Comparison of ENCODE assay signal across 8 mouse cellular contexts in genomic region chr13:40859652-40860399, GRCm38 (mm10). TPM values are rescaled to one million over a fixed set of nuclear protein-coding genes. Genes with fewer than 3 reads are reported as not detected.
DNase-seq lines count a peak whose midpoint lies in the region; ATAC-seq and TF ChIP-seq lines count a peak whose summit lies in the region.

Gene Gcnt2 (plus strand): TSS chr13:40859754.

- H3K36me3 ChIP-seq in CH12.LX (replicated peaks in 1 of 2; ENCODE audit: control insufficient read depth in 1 of 2, insufficient read depth in 1 of 2, low read length in 1 of 2), result no peaks in the 10 kb centered on the region
- no peaks in the 10 kb centered on the region for H3K36me3 ChIP-seq in kidney, embryonic 15.5 days
- no peaks in the 10 kb centered on the region for H3K36me3 ChIP-seq in midbrain, postnatal 0 days (ENCODE audit: insufficient read depth, low read length)

- no peak for TF ChIP-seq CTCF in CH12.LX (conservative IDR thresholded peaks at IDR 0.05 in 1 of 2, IDR thresholded peaks at IDR 0.05 in 1 of 2; ENCODE audit: low read depth in 2 of 2, low read length in 2 of 2)
- TF ChIP-seq CTCF in bone marrow, adult 2 months (IDR thresholded peaks at IDR 0.05; ENCODE audit: control insufficient read depth, insufficient read depth, low read length), result no peak
- no peak for TF ChIP-seq CTCF in midbrain, postnatal 0 days (IDR thresholded peaks at IDR 0.05)

- no peak within 1 kb of the TSS for H3K27ac ChIP-seq in CH12.LX (ENCODE audit: insufficient read depth, low read depth)
- H3K27ac ChIP-seq in bone marrow, adult 2 months (ENCODE audit: control insufficient read depth, insufficient read depth, low read depth, low read length, poor library complexity), result no peak within 1 kb of the TSS; the same call in 1 of the 2 replicates
- H3K27ac ChIP-seq in kidney, embryonic 15.5 days, result peak within 1 kb of the TSS; percentile 64
- H3K27ac ChIP-seq in midbrain, postnatal 0 days (ENCODE audit: low read depth, low read length), result no peak within 1 kb of the TSS

- no peak for TF ChIP-seq POLR2A in CH12.LX (IDR thresholded peaks at IDR 0.05; ENCODE audit: low read depth, low read length)
- no peak for TF ChIP-seq POLR2A in bone marrow, adult 2 months (IDR thresholded peaks at IDR 0.05; ENCODE audit: borderline replicate concordance, control insufficient read depth, low read depth, low read length)

- no peaks in the 10 kb centered on the region for H3K9me3 ChIP-seq in CH12.LX (replicated peaks; ENCODE audit: low read length)
- no peaks in the 10 kb centered on the region for H3K9me3 ChIP-seq in kidney, embryonic 15.5 days (replicated peaks)
- no peaks in the 10 kb centered on the region for H3K9me3 ChIP-seq in midbrain, postnatal 0 days (ENCODE audit: low read length)

- dilution Hi-C loops in CH12.LX (cut with MboI; ENCODE audit: extremely low pct_ligation_motif_present, extremely low pct_unique_long_range_greater_than_20kb, low sequenced_read_pairs), result no loop called here

- no peak for TF ChIP-seq RAD21 in CH12.LX (IDR thresholded peaks at IDR 0.05; ENCODE audit: low read depth, low read length)

- ATAC-seq in kidney, embryonic 15.5 days (replicated peaks; ENCODE audit: low FRiP score), result peak; percentile 74
- ATAC-seq in midbrain, postnatal 0 days (ENCODE audit: low FRiP score), result no peak
- ATAC-seq in activated CD4-positive, CD25-positive, alpha-beta regulatory T cell, adult 4 months, result no peak

- no peak within 1 kb of the TSS for H3K9ac ChIP-seq in CH12.LX (ENCODE audit: insufficient read depth, low read depth)
- H3K9ac ChIP-seq in kidney, embryonic 15.5 days, result 0 out of 2 replicates have a peak within 1 kb of the TSS, but pooled peaks have one; percentile 27
- no peak within 1 kb of the TSS for H3K9ac ChIP-seq in midbrain, postnatal 0 days (replicated peaks; ENCODE audit: low read length, poor library complexity, severe bottlenecking)

- H3K4me2 ChIP-seq in CH12.LX (ENCODE audit: insufficient read depth, low read depth, poor library complexity, severe bottlenecking), result peak within 1 kb of the TSS; percentile 90
- peak within 1 kb of the TSS; percentile 58 for H3K4me2 ChIP-seq in kidney, embryonic 15.5 days
- H3K4me2 ChIP-seq in midbrain, postnatal 0 days (ENCODE audit: low read depth, low read length, poor library complexity, severe bottlenecking), result peak within 1 kb of the TSS; percentile 4

- DNase-seq in CH12.LX (ENCODE audit: extremely low read depth) (no peak), liver (peak; percentile 35)
- DNase-seq in heart, adult 9 months (ENCODE audit: low spot score in 2 of 2), result peak; percentile 21 to 22
- DNase-seq in midbrain, postnatal 0 days (ENCODE audit: low spot score), result peak; percentile 25
- no peak for DNase-seq in thymus, postnatal 4 days

- in situ Hi-C loops in CH12.LX (cut with MboI; ENCODE audit: low pct_ligation_motif_present, low pct_unique_long_range_greater_than_20kb, low sequenced_read_pairs), result no loop called here

- H3K4me1 ChIP-seq in CH12.LX (ENCODE audit: control insufficient read depth in 1 of 2, insufficient read depth in 2 of 2), result no peaks in the 10 kb centered on the region
- H3K4me1 ChIP-seq in bone marrow, adult 2 months (ENCODE audit: control insufficient read depth, insufficient read depth, low read length), result no peaks in the 10 kb centered on the region; the same call in 1 of the 2 replicates
- H3K4me1 ChIP-seq in kidney, embryonic 15.5 days, result peaks cover 28% of the 10 kb centered on the region
- H3K4me1 ChIP-seq in midbrain, postnatal 0 days (ENCODE audit: insufficient read depth, low read length), result no peaks in the 10 kb centered on the region

- H3K27me3 ChIP-seq in CH12.LX (replicated peaks), result no peaks in the 10 kb centered on the region
- H3K27me3 ChIP-seq in kidney, embryonic 15.5 days, result no peaks in the 10 kb centered on the region
- H3K27me3 ChIP-seq in midbrain, postnatal 0 days (ENCODE audit: insufficient read depth, low read length), result no peaks in the 10 kb centered on the region

- 4% methylated on average over 22 of the region's 22 CpGs for WGBS in bone marrow, adult 2 months
- WGBS in kidney, embryonic 15.5 days, result 19% methylated on average over 22 of the region's 22 CpGs
- WGBS in midbrain, postnatal 0 days, result 68% methylated on average over 22 of the region's 22 CpGs

- no peaks in the 10 kb centered on the region for H3K79me2 ChIP-seq in CH12.LX (replicated peaks; ENCODE audit: control insufficient read depth, extremely low read depth, insufficient read depth, poor library complexity, severe bottlenecking)

- TF ChIP-seq EP300 in CH12.LX (IDR thresholded peaks at IDR 0.05; ENCODE audit: low read length), result no peak

- no peak within 1 kb of the TSS for H3K4me3 ChIP-seq in CH12.LX (replicated peaks in 1 of 3; ENCODE audit: low read depth in 2 of 3, low read length in 2 of 3, poor library complexity in 1 of 3)
- peak within 1 kb of the TSS; percentile 82 for H3K4me3 ChIP-seq in bone marrow, adult 2 months (replicated peaks; ENCODE audit: control insufficient read depth, low read depth, low read length)
- H3K4me3 ChIP-seq in kidney, embryonic 15.5 days (replicated peaks), result peak within 1 kb of the TSS; percentile 41
- H3K4me3 ChIP-seq in midbrain, postnatal 0 days (ENCODE audit: low read depth, low read length), result peak within 1 kb of the TSS; percentile 0; the same call in 1 of the 2 replicates

TF ChIP-seq in CH12.LX, 34 proteins besides CTCF, POLR2A, EP300 and RAD21:
- TF ChIP-seq MEF2A (IDR thresholded peaks at IDR 0.05; ENCODE audit: borderline replicate concordance, low read depth, low read length), result no peak
- TF ChIP-seq MAX (IDR thresholded peaks at IDR 0.05; ENCODE audit: low read length), result no peak

RNA-seq across cellular contexts. Expression of gene Gcnt2, which starts in this region (rescaled TPM):
- total RNA-seq in CH12.LX (2012; rRNA removed) (0.04 TPM in 1 of 2 replicates, not detected in the other), CH12.LX (2014; rRNA removed) (not detected in 2 replicates)
- polyA plus RNA-seq in CH12.LX (2012; ENCODE audit: insufficient read length, low read depth), result not detected in 2 replicates
- polyA plus RNA-seq in bone marrow, adult 2 months (2011; ENCODE audit: insufficient read depth, insufficient read length, low replicate concordance, missing spikeins), result 6.0 and 18.2 TPM in 2 replicates
- polyA plus RNA-seq in kidney, embryonic 15.5 days (2015; fragmentation: Nextera tagmentation; extraction: Ambion mirVana), result 5.7 and 5.8 TPM in 2 replicates
- 6.4 and 10.2 TPM in 2 replicates for total RNA-seq in midbrain, postnatal 0 days (2014; rRNA removed)
- polyA plus RNA-seq in midbrain, postnatal 0 days (2015; fragmentation: Nextera tagmentation; extraction: Ambion mirVana), result 2.4 and 2.9 TPM in 2 replicates
- polyA plus RNA-seq in activated CD4-positive, CD25-positive, alpha-beta regulatory T cell, adult 4 months (2017; shearing (Covaris generic)), result under 1 TPM in 1 of 2 experiments, not detected in 1; 0.12 TPM

Comparison
In these comparisons a context has a peak if more than half of its experiments do, and no peak if none do; other contexts are left out.
1. DNase-seq: peak in heart, adult 9 months (2 of 2), liver (single experiment) and midbrain, postnatal 0 days (single experiment); none in CH12.LX (single experiment) and thymus, postnatal 4 days (single experiment).
2. H3K4me2 ChIP-seq: peak in every context shown above with its lines; median percentile 90 in CH12.LX; 58 in kidney, embryonic 15.5 days; 4 in midbrain, postnatal 0 days.
3. H3K4me3 ChIP-seq: peak in bone marrow, adult 2 months (single experiment), kidney, embryonic 15.5 days (single experiment) and midbrain, postnatal 0 days (single experiment); none in CH12.LX (0 of 3).